Mouse (Mus musculus) c-Kit-positive CD71-positive TER-119-positive erythroid progenitor cells, embryonic 14.5 days (primary cell): ENCODE data around the gene Asf1b.
A peak's percentile ranks its signal among the peaks of the same experiment; 100 is the strongest.
"Not testable (repeated sequence)": the region's sequence is repeated elsewhere in the genome, so short reads cannot be mapped to it uniquely, and the experiment has no call there.

ENCODE experiments used
- DNase-seq: peaks from one replicate; pipeline ENCODE4 v3.0.0-alpha.2; 2013; ENCODE audit warnings: low spot score

The Asf1b gene

DNA sequence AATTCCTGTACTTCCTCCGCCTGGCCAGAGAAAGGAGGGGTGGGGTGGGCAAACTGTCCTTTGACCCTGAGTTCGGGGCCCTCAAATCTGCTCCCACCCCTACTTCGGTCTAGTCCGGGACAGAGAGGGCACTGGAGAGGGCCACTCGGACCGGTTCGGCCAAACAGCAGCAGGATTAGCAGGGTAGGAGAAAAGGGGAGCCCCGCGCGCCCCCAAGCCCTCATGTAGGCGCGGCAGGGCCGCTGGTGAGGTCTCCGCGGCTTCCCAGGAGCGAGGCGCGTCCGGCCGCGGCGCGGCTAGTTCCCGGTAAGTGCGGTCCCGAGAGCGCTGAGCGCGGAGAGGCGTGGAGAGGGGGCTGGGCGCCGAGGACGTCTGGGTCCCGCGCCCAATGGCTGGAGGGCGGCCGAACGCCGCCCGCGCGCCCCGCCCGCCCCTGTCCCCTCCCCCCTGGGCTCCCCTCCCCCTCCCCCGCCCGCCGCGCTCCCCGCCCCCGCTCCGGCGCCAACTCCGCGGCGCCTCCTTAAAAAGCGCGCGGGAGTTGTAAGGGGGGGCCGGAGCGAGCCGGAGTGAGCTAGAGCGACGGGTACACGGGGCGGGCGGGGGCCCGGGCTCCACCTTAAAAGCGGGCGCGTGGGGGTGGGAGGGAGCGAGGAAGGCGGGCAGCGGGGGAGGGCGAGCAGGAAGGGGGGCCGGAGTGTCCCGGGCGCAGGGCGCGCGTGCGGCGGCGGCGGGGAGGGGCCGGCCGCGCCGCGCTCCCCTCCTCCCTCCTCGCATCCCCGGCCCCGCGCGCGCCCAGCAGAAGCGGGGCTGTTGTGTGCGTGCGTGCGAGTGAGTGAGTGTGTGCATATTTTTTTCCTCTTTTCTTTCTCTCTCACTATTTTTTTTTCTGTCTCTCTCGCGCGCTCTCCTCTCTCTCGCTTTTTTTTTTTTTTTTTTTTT is 41.5 kb downstream of the Asf1b start:
- peak; percentile 81 for DNase-seq

DNA sequence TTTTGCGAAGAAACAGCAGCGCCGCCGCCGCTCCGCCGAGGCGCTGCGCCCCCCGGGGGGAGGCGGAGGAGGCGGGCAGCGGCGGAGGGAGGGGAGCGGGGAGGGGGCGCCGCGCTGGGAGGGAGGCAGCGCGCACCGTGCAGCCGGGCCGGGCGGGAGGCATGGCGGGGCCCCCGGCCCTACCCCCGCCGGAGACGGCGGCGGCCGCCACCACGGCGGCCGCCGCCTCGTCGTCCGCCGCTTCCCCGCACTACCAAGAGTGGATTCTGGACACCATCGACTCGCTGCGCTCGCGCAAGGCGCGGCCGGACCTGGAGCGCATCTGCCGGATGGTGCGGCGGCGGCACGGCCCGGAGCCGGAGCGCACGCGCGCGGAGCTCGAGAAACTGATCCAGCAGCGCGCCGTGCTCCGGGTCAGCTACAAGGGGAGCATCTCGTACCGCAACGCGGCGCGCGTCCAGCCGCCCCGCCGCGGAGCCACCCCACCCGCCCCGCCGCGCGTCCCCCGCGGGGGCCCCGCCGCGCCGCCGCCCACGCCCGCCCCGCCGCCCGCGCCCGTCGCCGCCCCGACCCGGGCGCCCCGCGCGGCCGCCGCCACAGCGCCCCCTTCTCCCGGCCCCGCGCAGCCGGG is 42.3 kb downstream of the Asf1b start, which contains the start of gene Samd1:
TSS of gene Samd1 (plus strand) at position 162 of the 631 bp plus-strand sequence.
- no peak for DNase-seq

DNA sequence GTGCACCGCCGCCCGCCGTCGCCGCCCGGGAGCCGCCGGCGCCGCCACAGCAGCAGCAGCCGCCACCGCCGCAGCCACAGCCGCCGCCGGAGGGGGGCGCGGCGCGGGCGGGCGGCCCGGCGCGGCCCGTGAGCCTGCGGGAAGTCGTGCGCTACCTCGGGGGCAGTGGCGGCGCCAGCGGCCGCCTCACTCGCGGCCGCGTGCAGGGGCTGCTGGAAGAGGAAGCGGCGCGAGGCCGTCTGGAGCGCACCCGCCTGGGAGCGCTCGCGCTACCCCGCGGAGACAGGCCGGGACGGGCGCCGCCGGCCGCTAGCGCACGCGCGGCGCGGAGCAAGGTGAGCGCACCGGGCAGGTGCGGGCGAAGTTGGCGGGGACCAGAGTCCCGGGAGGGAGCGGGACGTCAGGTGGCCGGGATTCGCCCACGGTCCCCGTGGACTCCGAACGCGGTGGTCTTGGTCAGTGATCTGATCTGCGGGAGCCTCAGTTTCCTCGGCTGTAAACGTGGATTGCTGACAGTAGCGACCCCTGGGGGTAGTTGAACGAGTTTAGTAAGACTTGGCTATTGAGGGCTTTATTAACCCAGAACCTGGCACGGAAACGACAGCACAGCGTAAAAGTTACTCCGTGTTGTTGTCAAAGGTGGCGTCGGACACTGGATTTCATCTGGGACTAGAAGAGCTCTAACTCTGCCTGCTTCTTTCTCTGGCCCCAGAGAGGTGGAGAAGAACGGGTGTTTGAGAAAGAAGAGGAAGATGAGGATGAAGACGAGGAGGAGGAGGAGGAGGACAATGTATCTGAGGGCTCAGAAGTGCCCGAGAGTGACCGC is 43.1 kb downstream of the Asf1b start:
- peak; percentile 68 for DNase-seq

DNA sequence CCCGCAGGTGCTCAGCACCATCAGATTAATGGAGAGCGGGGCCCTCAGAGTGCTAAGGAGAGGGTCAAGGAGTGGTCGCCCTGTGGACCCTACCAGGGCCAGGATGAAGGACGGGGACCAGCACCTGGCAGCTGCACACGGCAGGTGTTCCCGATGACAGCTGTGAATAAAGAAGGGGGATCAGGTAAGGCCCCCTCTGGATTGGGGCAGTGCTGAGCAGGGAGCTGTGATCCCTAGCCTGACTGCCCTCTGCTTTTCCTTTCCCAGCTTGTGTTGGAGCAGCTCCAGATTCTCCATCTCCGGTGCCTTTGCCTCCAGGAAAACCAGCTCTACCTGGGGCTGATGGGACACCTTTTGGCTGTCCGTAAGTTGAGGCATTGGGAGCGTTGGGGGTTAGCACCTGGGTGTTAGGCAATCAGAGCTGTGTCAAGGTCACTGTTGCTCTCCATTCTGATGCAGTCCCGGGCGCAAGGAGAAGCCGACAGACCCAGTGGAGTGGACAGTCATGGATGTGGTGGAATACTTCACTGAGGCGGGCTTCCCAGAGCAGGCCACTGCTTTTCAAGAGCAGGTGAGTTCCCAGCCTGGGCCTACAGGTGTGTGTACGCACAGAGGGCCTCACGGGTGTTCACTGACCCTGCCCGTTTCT is 43.9 kb downstream of the Asf1b start:
- DNase-seq = no peak

DNA sequence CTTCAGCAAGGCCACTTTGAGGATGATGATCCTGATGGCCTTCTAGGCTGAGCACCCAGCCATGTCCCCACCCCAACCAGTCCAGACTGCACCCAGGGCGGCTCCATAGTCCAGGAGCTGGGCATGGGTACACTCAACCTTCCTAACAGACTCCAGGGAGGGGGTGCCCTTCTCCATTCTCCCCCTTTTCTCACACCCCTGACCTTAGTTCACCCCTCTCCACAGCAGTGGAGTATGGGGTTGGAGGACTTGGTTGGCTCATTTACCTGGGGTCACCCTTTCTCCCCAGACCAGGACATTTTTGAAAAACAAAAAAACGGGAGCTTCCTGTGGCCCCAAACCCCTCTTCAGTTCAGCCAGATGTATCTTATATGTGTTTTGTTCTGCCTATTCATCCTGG is 44.5 kb downstream of the Asf1b start:
- no peak for DNase-seq

DNA sequence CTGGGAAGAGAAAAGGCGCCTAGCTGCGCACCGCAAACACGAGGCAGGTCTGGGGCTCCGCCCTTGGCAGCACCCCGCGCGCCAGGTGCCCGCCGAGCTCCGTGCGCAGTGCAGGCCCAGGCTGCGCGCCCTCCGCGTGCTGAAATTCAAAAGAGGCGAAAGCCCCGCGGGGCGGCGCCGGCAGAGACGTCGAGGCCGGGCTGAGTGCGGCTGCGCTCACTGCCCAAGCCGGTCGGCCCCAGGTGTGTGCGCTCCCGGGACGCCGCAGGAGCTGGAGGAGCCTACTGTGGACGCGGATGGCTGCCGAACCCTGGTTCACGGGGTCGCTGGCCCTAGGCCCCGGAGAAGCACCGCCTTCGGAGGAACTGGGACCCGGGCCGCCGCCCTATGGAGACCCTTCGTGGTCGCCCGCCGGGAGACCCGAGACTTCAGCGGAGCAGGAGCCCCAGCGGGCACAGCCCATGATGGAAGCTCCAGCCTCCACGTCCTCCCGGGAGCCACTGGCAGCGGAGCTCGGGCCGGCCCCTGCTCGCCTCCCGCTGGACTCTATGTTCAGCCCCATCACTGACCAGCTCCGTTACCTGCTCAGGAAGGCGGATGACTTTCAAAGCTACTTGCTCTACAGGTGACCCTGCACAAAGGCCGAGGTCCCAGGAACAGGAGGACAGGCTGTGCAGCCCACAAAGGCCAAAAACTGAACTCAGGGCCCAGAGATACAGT is 46.1 kb downstream of the Asf1b start, which contains the start of gene 1700067K01Rik:
TSS of gene 1700067K01Rik (plus strand) at position 222 of the 720 bp plus-strand sequence.
- DNase-seq = no peak

DNA sequence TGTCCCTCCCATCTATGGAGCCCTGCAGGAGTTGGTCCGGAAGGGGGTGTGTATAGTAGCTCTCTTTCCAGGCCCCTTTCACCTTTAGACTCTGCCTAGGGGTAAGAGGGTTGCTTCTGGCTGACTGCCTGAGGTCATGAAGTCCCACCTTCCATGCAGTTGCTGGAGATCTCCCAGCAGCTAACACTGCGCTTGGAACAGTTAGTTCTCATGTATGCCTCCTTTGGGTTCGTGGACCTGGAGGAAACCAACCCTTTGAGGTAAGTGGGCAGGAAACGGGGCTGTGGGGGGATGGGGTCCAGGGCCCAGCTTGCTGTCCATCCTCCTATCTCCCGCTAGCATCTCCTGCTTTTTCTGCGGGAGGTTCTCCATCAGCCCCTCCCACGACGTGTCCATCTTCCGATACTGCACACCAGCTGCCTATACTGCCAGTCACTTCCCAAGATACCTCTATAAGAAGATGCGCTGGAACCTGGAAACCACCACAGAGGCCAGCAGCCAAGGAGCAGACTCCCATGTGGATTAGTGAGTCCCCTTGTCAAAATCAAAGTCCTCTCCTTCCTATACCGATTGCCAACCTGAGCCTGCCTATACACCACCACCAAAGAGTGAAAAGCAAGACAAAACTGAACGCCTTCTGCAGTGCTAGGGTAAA is 47.8 kb downstream of the Asf1b start:
- no peak for DNase-seq

DNA sequence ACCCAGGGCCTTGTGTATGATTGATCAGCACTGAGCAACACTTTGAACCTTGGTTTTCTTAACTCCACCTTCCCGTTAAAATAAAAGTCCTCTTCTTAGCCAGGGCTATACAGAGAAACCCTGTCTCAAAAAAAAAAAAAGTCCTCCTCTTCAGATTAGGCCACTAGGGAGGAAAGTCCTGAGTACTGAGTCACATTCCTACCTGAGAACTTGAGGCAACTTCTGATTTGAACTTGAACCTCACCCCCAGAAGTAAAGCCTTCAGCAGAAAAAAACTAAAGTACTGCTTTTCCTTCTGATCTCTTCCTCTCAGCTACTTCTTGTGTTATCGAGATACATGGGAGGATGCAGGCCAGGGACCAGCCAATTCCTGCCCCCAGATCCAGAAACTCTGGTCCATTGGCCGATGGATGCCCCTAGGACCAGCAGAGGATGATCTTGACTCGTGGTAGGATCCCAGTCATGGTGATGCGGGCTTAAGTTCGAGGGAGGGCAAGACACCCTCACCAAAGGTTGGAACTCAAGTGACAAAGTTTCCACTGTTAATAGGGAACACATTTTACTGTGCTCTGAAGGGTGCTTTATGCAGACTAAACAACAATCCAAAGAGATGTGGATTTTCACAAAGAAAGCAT is 48.4 kb downstream of the Asf1b start:
- DNase-seq = no peak

DNA sequence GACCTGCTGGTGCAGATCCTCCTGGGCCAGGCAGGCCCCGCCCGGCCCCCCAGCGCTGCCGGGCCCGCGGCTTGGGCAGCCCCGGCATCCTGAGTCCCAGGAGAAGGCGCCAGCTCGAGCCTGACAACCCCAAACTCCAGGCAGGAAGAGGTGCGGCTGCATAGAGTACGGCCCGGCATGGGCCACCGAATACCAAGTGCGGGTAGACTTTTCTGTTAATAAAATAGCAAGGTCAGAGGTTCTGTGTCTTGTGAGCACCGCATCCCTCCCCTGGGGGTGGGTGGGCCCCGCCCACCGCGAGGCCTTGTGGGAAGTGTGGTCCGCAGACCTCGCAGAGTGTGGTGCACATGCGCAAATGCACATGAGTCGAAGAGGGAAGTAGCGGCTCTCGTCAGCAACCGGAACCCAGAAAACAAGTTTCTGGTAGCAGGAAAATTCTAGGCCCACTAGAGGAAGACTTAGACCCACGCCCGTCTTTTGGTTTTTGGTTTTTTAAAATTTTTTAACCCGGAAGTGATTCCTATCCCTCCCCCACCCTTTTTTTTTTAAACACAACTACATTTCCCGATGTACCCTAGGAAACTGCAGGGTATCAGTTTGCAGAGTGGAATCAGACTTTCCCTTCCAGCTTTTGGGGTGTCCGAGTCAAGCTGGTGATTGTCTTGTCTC is 49.4 kb downstream of the Asf1b start:
- peak; percentile 89 for DNase-seq

DNA sequence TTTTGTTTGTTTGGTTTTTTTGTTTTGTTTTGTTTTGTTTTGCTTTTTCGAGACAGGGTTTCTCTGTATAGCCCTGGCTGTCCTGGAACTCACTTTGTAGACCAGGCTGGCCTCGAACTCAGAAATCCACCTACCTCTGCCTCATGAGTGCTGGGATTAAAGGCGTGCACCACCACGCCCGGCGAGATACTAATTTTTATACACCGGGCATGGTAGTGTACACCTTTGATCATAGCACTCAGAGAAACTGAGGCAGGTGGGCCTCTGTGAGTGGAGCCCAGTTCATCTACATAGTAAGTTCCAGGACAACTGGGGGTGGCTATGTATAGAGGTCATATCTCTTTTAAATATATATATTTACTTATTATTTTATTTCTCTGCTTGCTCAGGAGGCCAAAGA is 50.2 kb downstream of the Asf1b start:
- DNase-seq = not testable (repeated sequence)

DNA sequence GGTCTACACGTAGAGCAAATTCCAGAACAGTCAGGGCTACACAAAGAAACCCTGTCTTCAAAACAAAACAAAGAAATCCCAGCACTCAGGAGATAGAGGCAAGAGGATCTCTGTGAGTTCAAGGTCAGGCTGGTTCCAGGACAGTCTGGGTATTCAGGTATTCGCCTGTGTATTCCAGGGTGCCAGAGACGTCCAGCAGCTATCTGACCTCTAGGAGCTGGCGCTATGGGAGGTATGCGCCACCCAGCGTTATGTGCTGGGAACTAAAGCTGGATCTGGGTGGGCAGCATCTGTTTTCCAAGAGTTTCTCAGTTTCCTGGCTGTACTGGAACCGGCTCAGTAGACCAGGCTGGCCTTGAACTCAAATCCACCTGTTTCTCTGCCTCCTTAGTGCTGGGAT is 53.1 kb downstream of the Asf1b start:
- no peak for DNase-seq

DNA sequence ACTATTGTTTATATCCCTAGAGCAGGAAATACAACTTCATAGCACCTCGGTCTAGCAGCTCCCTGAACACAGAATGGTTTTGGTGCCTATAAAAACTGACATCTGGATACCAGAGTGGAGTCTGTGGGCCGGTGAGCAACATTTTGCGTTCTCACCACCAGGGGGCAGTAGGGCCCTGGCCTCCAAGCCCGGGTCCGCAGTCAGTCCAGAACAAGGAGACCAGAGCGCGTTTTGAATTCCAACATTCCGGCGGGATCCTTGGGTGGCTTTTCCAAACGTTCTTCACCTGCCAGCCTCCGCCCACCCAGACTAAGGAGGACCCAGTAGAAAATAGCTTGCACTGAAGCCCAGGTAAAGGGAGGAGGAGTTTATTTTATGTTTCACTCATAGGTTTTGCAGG is 54.6 kb downstream of the Asf1b start:
- peak; percentile 69 for DNase-seq

DNA sequence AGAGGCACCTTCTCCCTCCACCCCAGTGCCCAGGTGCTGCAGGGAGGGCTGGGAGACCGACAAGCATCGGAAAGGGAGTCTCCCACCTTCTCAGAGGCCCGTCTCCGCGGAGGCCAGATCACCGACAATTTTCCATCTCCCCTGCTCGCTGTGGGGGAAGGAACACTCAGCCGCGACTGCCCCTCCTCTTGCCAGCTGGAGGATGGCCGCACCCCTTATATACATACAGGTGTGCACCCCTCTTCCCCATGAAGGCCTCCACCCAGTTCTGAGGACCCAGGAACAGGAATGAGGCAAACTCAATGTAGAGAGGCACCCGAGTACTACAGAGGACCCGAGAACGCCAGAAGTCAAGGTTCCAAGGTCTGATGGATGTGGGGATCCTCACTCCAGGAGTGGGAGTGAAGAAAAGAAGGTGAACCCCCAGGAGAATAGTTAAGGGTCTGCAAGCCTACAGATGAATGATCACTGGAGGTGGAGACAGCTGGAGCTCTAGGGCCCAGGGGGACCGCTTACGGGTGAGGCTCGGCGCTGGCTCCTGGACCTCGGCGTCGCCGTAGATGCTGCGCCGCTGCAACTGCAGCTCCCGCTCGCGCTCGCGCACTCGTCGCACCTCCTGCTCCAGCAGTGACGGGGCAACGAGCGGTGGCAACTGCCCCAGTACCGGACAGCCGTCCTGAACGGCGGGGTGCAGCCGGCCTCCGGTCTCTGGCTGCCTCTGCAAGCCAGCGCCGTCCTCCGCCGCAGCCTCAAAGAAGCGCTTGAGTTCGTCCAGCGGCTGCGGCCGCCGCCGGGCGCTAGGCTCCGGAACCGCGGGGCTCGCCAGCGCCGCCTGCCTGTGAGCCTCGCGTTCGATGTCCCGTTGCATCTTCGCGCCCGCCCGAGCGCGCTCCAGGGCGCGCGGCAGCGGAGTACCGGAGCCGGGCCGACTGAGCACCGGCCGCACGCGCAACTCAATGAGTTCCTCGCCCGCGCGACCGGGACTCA is 55.6 kb downstream of the Asf1b start:
- DNase-seq = no peak

DNA sequence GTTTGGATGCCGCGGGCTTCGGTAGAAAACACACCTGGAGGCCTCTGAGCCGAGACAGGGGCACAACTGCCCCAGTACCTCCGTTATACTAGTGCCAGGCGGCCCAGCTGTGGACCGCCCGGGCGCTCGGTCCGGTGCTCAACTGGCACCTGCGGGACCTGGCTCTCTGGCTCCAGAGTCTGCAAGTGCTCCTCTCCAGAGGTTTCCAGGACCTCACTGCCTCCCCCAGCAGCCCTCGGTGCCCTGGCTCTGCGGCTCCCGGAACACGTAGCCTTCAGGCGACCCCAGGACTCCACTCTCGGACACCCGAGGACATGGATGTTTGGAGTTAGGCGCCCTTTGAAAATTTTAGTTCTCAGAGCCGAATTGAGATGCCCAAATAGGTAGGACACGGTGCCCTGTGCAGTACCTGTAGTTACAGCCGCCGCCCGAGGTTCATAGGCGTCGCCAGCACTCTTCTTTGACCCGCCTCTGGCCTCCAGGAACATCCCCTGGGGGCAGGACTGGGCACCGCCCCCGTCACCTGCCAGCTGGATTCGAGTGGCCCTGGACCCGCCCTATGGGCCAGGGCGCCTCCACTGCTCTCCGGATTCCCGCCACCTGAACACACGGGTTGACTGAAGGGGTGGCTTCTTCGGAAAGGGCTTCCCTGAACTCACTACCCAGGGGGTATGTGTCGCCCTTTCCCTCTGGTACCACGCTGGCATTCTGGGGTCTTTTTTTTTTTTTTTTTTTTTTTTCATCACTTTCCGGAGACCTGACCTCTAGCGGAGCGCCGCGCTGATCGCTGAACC is 56.6 kb downstream of the Asf1b start, which contains the start of gene 2210011C24Rik:
TSS of gene 2210011C24Rik (minus strand) at position 467 of the 794 bp plus-strand sequence.
- no peak for DNase-seq

DNA sequence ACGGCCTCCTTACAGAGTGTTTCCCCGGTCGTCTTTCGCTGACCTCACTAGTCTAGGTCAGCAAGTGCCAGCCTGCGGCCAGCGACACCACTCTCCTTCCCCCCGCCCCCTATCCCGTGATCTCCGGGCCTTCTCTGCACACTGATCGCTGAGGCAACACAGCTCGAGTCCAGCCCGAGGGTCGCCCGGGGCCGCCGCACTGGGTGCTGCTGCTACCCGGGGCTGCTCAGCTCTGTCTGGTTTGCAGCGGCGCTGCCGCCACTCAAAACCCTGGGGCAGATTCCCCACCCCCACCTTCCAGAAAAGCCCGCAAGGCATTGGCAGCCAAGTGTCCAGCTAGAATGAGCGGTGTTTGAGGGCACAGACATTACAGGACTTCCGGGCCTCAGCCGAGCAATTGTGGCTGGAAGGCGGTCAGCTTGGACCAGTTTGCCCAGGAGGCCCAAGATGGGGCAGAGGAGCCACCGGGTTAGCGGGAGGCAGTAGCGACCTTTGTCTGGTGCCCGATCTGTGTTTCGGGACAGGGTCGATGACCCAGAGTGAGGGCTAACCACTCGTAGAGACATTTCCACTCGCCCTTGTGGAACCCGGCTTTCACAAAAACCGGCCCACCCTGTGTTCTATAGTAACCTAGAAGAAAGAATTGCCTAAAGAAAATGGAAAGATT is 57.3 kb downstream of the Asf1b start:
- no peak for DNase-seq

DNA sequence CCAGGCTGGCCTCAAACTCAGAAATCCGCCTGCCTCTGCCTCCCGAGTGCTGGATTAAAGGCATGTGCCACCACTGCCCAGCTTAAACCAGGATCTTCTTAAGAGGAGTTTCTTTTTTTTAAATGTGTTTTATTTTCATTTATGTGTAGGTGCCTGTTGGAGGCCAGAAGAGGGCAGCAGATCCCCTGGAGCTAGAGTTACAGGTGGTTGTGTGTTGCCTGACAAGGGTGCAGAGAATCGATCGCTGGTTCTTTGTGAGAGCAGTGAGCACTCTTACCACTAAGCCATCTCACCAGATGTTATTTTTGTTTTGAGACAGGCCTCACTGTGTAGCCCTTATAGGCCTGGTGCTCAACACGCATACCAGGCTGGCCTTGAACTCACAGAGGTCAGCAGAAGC is 60.5 kb downstream of the Asf1b start:
- no peak for DNase-seq

DNA sequence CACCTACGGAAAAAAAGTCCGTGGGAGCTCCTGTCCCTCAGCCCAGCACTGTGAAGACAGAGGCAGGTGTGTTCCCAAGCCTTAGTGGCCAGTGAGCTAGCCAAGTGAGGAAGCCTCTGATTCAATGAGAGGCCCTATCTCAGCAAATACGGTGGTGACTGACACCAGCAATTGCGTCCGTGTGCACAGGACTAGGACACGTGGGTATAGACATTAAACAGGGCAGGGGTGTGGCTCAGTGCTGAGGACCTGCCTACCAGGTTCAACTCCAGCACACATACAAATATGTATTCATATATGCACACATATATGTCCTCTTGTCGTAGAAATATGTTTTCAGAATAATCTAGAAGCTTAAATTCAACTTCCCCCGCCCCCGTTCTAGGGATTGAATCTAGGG is 64.4 kb downstream of the Asf1b start:
- DNase-seq = no peak
